Mouse (Mus musculus) ES-Bruce4 (cell line): Measurements from ENCODE around the gene Foxf1.

Experiments
- CTCF ChIP-seq: IDR thresholded peaks from one replicate; pipeline ENCODE4 v1.8.1; 2011; ENCODE audit warnings: low read depth, low read length
- EP300 ChIP-seq: IDR thresholded peaks from 2 replicates; pipeline ENCODE4 v1.6.1; 2011; ENCODE audit warnings: low read depth, low read length; ENCODE audit not compliant: insufficient read depth
- POLR2A ChIP-seq: IDR thresholded peaks from one replicate; pipeline ENCODE4 v1.8.1; 2011; ENCODE audit warnings: low read length; ENCODE audit not compliant: insufficient read depth

DNA sequence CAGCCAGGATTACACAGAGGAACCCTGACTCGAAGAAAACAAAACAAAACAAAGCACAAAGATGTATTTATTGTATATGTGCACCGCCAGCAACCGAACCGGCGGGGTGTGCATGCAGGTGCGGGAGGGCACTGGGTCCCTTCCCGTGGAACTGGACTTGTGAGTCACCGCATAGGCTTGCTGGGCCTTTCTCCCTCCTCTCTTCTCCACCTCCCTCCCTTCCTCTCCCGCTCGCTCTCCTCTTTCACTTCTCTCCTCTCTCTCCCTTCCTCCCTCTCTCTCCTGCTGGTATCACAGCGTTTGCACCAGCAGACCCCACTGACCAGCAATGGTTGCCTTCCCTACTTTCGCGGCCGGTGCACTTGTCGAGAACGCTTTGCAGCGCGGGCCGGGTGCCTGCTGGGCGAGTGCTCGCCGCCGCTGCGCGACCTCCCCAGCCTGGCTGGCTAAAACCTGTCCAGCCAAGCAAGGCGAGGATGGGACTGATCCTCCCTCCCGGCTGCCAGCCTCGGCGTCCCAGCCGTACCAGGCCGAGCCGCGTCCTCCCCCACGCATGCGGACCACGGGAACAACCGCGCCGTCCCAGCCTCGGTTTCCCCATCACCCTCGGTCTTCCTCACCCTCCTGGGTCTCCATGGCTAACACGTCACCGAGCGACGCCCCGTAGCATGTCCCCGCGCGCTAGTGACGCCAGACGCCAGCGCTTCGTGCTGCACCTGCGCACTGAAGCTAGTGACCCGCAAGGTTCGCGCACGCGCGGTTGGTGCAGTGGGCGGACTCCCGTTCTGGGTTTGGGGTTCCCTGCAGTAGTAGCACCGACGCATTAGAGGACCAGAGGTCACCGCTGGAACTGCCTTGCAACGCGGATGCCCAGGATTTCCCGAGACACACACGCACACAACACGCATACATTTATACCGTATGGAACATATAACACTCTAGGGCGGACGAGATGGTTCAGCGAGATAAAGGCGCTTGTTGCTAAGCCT is 23.8 kb downstream of the Foxf1 start, which contains the start of gene Mthfsd:
- TF ChIP-seq EP300 (no peak), POLR2A (peak; percentile 89), CTCF (no peak)
